Mouse (Mus musculus) MEL (cell line): ENCODE measurements around the gene Camta2. TPM values are rescaled to one million over a fixed set of nuclear protein-coding genes. Genes with fewer than 3 reads are reported as not detected.

Experiments
- DNase-seq: peaks from one replicate; pipeline ENCODE4 v3.0.0; 2011; ENCODE audit warnings: low read depth, low spot score
- H3K27ac ChIP-seq: 2 replicates; pipeline ENCODE4 v1.5.1; 2012; ENCODE audit warnings: low read depth, mild to moderate bottlenecking, control low read depth, low read length, moderate library complexity; ENCODE audit not compliant: control insufficient read depth
- H3K27me3 ChIP-seq, 2 experiments: fragments of 150-350 bp in 1 of 2; sonication (generic) in 1 of 2; 2 replicates each; pipeline ENCODE4 v1.6.1; 2012; ENCODE audit warnings: low read length in 2 of 2, mild to moderate bottlenecking in 2 of 2, improper control_type of control experiment in 1 of 2, moderate library complexity in 1 of 2; ENCODE audit not compliant: insufficient read depth in 2 of 2, control insufficient read depth in 1 of 2
- H3K36me3 ChIP-seq, 2 experiments: 2 replicates each; pipeline ENCODE4 v1.6.1; 2012 to 2014; ENCODE audit warnings: low read length in 2 of 2, improper control_type of control experiment in 1 of 2, inconsistent platforms in 1 of 2, mild to moderate bottlenecking in 1 of 2; ENCODE audit not compliant: insufficient read depth in 2 of 2, control insufficient read depth in 1 of 2
- H3K4me1 ChIP-seq, 2 experiments: fragments of 150-350 bp in 1 of 2; sonication (generic) in 1 of 2; 2 replicates each; pipeline ENCODE4 v1.6.1; 2012; ENCODE audit warnings: low read length in 2 of 2, improper control_type of control experiment in 1 of 2, mild to moderate bottlenecking in 1 of 2; ENCODE audit not compliant: insufficient read depth in 2 of 2, control insufficient read depth in 1 of 2
- H3K4me3 ChIP-seq, 2 experiments: fragments of 150-350 bp in 1 of 2; sonication (generic) in 1 of 2; 2 replicates each; pipeline ENCODE4 v1.5.1; 2012; ENCODE audit warnings: low read depth in 2 of 2, low read length in 2 of 2, mild to moderate bottlenecking in 2 of 2, moderate library complexity in 2 of 2, control low read depth in 1 of 2, improper control_type of control experiment in 1 of 2; ENCODE audit not compliant: control insufficient read depth in 1 of 2, insufficient read depth in 1 of 2
- H3K79me2 ChIP-seq: 2 replicates; pipeline ENCODE4 v1.6.1; 2012; ENCODE audit warnings: mild to moderate bottlenecking, low read length, moderate library complexity; ENCODE audit not compliant: control insufficient read depth, poor library complexity, insufficient read depth
- H3K9ac ChIP-seq: 2 replicates; pipeline ENCODE4 v1.6.1; 2012; ENCODE audit warnings: low read depth, mild to moderate bottlenecking, control low read depth, low read length, moderate library complexity; ENCODE audit not compliant: control insufficient read depth, poor library complexity, severe bottlenecking
- H3K9me3 ChIP-seq: fragments of 150-350 bp; sonication (generic); replicated peaks from 2 replicates; pipeline ENCODE4 v1.6.1; 2012; ENCODE audit warnings: mild to moderate bottlenecking, low read length, improper control_type of control experiment, moderate library complexity; ENCODE audit not compliant: insufficient read depth
- BHLHE40 ChIP-seq: IDR thresholded peaks from 2 replicates; pipeline ENCODE4 v1.6.1; 2012; ENCODE audit warnings: low read depth, mild to moderate bottlenecking, inconsistent platforms, low read length, improper control_type of control experiment, borderline replicate concordance
- CHD1 ChIP-seq: IDR thresholded peaks from 2 replicates; pipeline ENCODE4 v1.6.1; 2012; ENCODE audit warnings: low read depth, mild to moderate bottlenecking, inconsistent platforms, low read length, improper control_type of control experiment
- CTCF ChIP-seq, 3 experiments: IDR thresholded peaks in 2 of 3; conservative IDR thresholded peaks in 1 of 3; 2 replicates each; pipeline ENCODE4 v1.5.1; 2011 to 2012; ENCODE audit warnings: low read length in 3 of 3, low read depth in 2 of 3, mild to moderate bottlenecking in 2 of 3, improper control_type of control experiment in 1 of 3, inconsistent platforms in 1 of 3, mixed read lengths in 1 of 3, moderate library complexity in 1 of 3; ENCODE audit not compliant: control insufficient read depth in 1 of 3, insufficient read depth in 1 of 3, poor library complexity in 1 of 3, severe bottlenecking in 1 of 3
- E2F4 ChIP-seq: IDR thresholded peaks from 2 replicates; pipeline ENCODE4 v1.6.1; 2011; ENCODE audit warnings: low read depth, low read length, improper control_type of control experiment, borderline replicate concordance
- ELF1 ChIP-seq: IDR thresholded peaks from 2 replicates; pipeline ENCODE4 v1.6.1; 2014; ENCODE audit warnings: low read depth, mild to moderate bottlenecking, inconsistent platforms, low read length, improper control_type of control experiment, moderate library complexity
- EP300 ChIP-seq, 2 experiments: IDR thresholded peaks; 2 replicates each; pipeline ENCODE4 v1.6.1; 2011; ENCODE audit warnings: improper control_type of control experiment in 2 of 2, low read length in 2 of 2, low read depth in 1 of 2, mild to moderate bottlenecking in 1 of 2
- GATA1 ChIP-seq: IDR thresholded peaks from 2 replicates; pipeline ENCODE4 v1.6.1; 2011; ENCODE audit warnings: low read depth, low read length, improper control_type of control experiment
- JUND ChIP-seq: IDR thresholded peaks from 2 replicates; pipeline ENCODE4 v1.6.1; 2011; ENCODE audit warnings: low read depth, mild to moderate bottlenecking, improper control_type of control experiment, low read length
- KAT2A ChIP-seq: conservative IDR thresholded peaks from 2 replicates; pipeline ENCODE4 v1.6.1; 2012; ENCODE audit warnings: low read depth, low read length, improper control_type of control experiment, inconsistent platforms
- MAFK ChIP-seq: IDR thresholded peaks from 2 replicates; pipeline ENCODE4 v1.6.1; 2011; ENCODE audit warnings: low read depth, mild to moderate bottlenecking, low read length, improper control_type of control experiment, borderline replicate concordance
- MAX ChIP-seq: IDR thresholded peaks from 2 replicates; pipeline ENCODE4 v1.6.1; 2011; ENCODE audit warnings: low read length, improper control_type of control experiment
- MXI1 ChIP-seq: IDR thresholded peaks from 2 replicates; pipeline ENCODE4 v1.6.1; 2011; ENCODE audit warnings: mild to moderate bottlenecking, low read depth, low read length, improper control_type of control experiment
- MYB ChIP-seq: IDR thresholded peaks from 2 replicates; pipeline ENCODE4 v1.6.1; 2011; ENCODE audit warnings: mild to moderate bottlenecking, low read depth, low read length, improper control_type of control experiment
- NRF1 ChIP-seq: IDR thresholded peaks from 2 replicates; pipeline ENCODE4 v1.6.1; 2014; ENCODE audit warnings: low read depth, mild to moderate bottlenecking, inconsistent platforms, low read length, improper control_type of control experiment, moderate library complexity; ENCODE audit not compliant: poor library complexity, insufficient read depth, severe bottlenecking
- RAD21 ChIP-seq: IDR thresholded peaks from 2 replicates; pipeline ENCODE4 v1.6.1; 2011; ENCODE audit warnings: mild to moderate bottlenecking, low read depth, low read length, improper control_type of control experiment
- SMC3 ChIP-seq: IDR thresholded peaks from 2 replicates; pipeline ENCODE4 v1.6.1; 2011; ENCODE audit warnings: low read depth, low read length, improper control_type of control experiment
- TBP ChIP-seq: IDR thresholded peaks from 2 replicates; pipeline ENCODE4 v1.8.0; 2011; ENCODE audit warnings: low read depth, low read length, improper control_type of control experiment
- TCF12 ChIP-seq: IDR thresholded peaks from 2 replicates; pipeline ENCODE4 v1.6.1; 2014; ENCODE audit warnings: low read depth, mild to moderate bottlenecking, inconsistent platforms, low read length, improper control_type of control experiment, moderate library complexity
- UBTF ChIP-seq: IDR thresholded peaks from 2 replicates; pipeline ENCODE4 v1.6.1; 2012; ENCODE audit warnings: low read depth, mild to moderate bottlenecking, inconsistent platforms, low read length, improper control_type of control experiment, moderate library complexity, borderline replicate concordance; ENCODE audit not compliant: insufficient read depth
- USF2 ChIP-seq, 2 experiments: IDR thresholded peaks; 2 replicates each; pipeline ENCODE4 v1.6.1; 2011 to 2012; ENCODE audit warnings: improper control_type of control experiment in 2 of 2, low read length in 2 of 2, borderline replicate concordance in 1 of 2, inconsistent platforms in 1 of 2, low read depth in 1 of 2, mild to moderate bottlenecking in 1 of 2; ENCODE audit not compliant: insufficient read depth in 1 of 2
- ZC3H11A ChIP-seq: IDR thresholded peaks from 2 replicates; pipeline ENCODE4 v1.6.1; 2012; ENCODE audit warnings: low read depth, mild to moderate bottlenecking, inconsistent platforms, low read length, improper control_type of control experiment
- ZKSCAN1 ChIP-seq: IDR thresholded peaks from 2 replicates; pipeline ENCODE4 v1.6.1; 2012; ENCODE audit warnings: low read depth, mild to moderate bottlenecking, inconsistent platforms, low read length, improper control_type of control experiment, moderate library complexity
- ZNF384 ChIP-seq: IDR thresholded peaks from 2 replicates; pipeline ENCODE4 v1.6.1; 2012; ENCODE audit warnings: low read depth, mild to moderate bottlenecking, inconsistent platforms, low read length, improper control_type of control experiment
- polyA plus RNA-seq, 2 experiments: library from polyadenylated mRNA; stranded (reverse) in 1 of 2; unstranded in 1 of 2; fragments of >175 nt in 1 of 2; fragments of >200 nt in 1 of 2; gene quantifications; 2 replicates each; pipeline versions ENCODE4 v1.2.1 to v1.2.4; 2012; ENCODE audit warnings: low replicate concordance in 2 of 2, low read depth in 1 of 2; ENCODE audit not compliant: insufficient read length in 2 of 2, insufficient read depth in 1 of 2, missing spikeins in 1 of 2
- total RNA-seq: library from RNA; depleted of rRNA; stranded (reverse); fragments of 300-350 nt; gene quantifications from 2 replicates; pipeline ENCODE4 v1.2.3, GENCODE M21; 2012

The Camta2 gene
- total and polyA plus RNA-seq, 3 experiments, result 1.9 to 15.0 TPM; not detected in 1

- H3K27me3 ChIP-seq, result no peaks in the 10 kb centered on the region
- H3K4me3 ChIP-seq, result no peak overlapping the region
- no peaks in the 10 kb centered on the region for H3K9me3 ChIP-seq
- TF ChIP-seq MAFK (no peak), CTCF (IDR thresholded peaks at IDR 0.05 in 2 of 3, conservative IDR thresholded peaks at IDR 0.05 in 1 of 3; ENCODE audit: control insufficient read depth in 1 of 3, insufficient read depth in 1 of 3, low read depth in 2 of 3, low read length in 3 of 3, poor library complexity in 1 of 3, severe bottlenecking in 1 of 3) (no peak), GATA1 (no peak), MAX (no peak), CHD1 (no peak), EP300 (IDR thresholded peaks at IDR 0.05; ENCODE audit: low read depth in 1 of 2, low read length in 2 of 2) (no peak), RAD21 (no peak), ELF1 (no peak), E2F4 (no peak), KAT2A (no peak), TBP (no peak), JUND (no peak), NRF1 (no peak), BHLHE40 (no peak), ZC3H11A (no peak), USF2 (IDR thresholded peaks at IDR 0.05; ENCODE audit: borderline replicate concordance in 1 of 2, insufficient read depth in 1 of 2, low read depth in 1 of 2, low read length in 2 of 2) (no peak), MXI1 (no peak)
- peaks cover 2 to 9% of the 10 kb centered on the region in 2 experiments; a peak in 3 of 4 replicates for H3K4me1 ChIP-seq
- peaks cover 10% of the 10 kb centered on the region for H3K79me2 ChIP-seq
- H3K9ac ChIP-seq, result no peak overlapping the region
- peaks cover 1 to 5% of the 10 kb centered on the region in 2 experiments; a peak in 3 of 4 replicates for H3K36me3 ChIP-seq
- DNase-seq, result no peak
- no peak overlapping the region for H3K27ac ChIP-seq
These were observed 24.8 kb downstream of the Camta2 start for GRCm38 (mm10) chr11:70663101-70663500.

DNA sequence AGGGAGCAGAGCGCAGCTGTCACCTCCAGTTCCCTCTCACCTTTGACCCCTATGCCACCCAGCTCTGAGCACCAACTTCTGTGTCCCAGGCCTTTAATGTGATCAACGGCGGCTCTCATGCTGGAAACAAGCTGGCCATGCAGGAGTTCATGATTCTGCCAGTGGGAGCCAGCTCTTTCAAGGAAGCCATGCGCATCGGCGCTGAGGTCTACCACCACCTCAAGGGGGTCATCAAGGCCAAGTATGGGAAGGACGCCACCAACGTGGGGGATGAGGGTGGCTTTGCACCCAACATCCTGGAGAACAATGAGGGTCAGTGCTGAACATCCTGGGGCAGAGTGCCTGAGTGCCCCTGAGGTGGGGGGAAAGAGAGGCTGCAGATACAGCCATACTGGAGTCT, 27.3 kb downstream of the Camta2 start:
- no peak for TF ChIP-seq ZNF384
- TF ChIP-seq KAT2A, result no peak
- TF ChIP-seq MYB, result no peak
- no peak for TF ChIP-seq MAX
- TF ChIP-seq UBTF, result no peak
- no peak for TF ChIP-seq MAFK
- TF ChIP-seq SMC3, result no peak
- TF ChIP-seq TCF12, result no peak
- TF ChIP-seq ZKSCAN1, result no peak
- no peak overlapping the region for H3K4me3 ChIP-seq
- no peak overlapping the region for H3K9ac ChIP-seq
- no peaks in the 10 kb centered on the region for H3K27me3 ChIP-seq
- H3K9me3 ChIP-seq, result no peaks in the 10 kb centered on the region
- peaks cover 9% of the 10 kb centered on the region; the same call in 1 of the 2 replicates for H3K79me2 ChIP-seq
- no peak for DNase-seq
- H3K4me1 ChIP-seq, result peaks cover 2 to 14% of the 10 kb centered on the region in 2 experiments; a peak in 3 of 4 replicates
- no peak overlapping the region for H3K27ac ChIP-seq
- H3K36me3 ChIP-seq, result peaks cover 1 to 8% of the 10 kb centered on the region in 2 experiments; a peak in 3 of 4 replicates
